Mouse (Mus musculus): ENCODE measurements around the gene Sumo3. TPM values are rescaled to one million over a fixed set of nuclear protein-coding genes. Genes with fewer than 3 reads are reported as not detected.

Sumo3 gene
- polyA plus RNA-seq, 1 experiment from 2014 or later = 345 TPM

DNA sequence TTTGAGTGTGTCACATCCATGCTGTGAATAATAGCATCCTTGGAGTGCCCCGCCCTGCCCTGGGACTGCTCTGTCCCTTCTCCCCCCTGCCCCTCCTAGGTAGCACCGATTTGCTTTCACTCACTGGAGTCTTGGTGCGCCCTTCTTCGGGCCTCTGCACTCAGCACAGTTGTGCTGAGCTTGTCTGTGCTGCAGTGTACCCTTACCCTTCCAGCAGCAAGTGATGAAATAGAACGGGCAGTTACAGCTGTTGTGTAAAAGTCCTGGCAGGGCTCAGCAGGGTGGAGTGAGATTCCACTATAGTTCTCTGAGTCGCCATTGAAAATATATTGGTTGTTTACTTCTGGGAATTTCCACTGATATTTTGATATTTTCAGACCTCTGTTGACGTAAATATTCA, 20.1 kb downstream of the Sumo3 start:
- H3K36me3 ChIP-seq = peaks cover 10% of the 10 kb centered on the region; the same call in 1 of the 2 replicates
- H3K4me1 ChIP-seq (replicated peaks) = peaks cover 20% of the 10 kb centered on the region
- 83% methylated on average over 7 of the region's 7 CpGs for WGBS
- H3K4me3 ChIP-seq (replicated peaks) = no peak overlapping the region
- H3K9ac ChIP-seq (replicated peaks) = 0 out of 2 replicates have a peak overlapping the region, but pooled peaks have one; percentile 18
- no peaks in the 10 kb centered on the region for H3K9me3 ChIP-seq
- H3K27me3 ChIP-seq = no peaks in the 10 kb centered on the region
- no peak overlapping the region for H3K4me2 ChIP-seq
- ATAC-seq (ENCODE audit: insufficient number of reproducible peaks, insufficient read depth, low FRiP score, low TSS enrichment, low read depth) = no peak
- no peak overlapping the region for H3K27ac ChIP-seq

DNA sequence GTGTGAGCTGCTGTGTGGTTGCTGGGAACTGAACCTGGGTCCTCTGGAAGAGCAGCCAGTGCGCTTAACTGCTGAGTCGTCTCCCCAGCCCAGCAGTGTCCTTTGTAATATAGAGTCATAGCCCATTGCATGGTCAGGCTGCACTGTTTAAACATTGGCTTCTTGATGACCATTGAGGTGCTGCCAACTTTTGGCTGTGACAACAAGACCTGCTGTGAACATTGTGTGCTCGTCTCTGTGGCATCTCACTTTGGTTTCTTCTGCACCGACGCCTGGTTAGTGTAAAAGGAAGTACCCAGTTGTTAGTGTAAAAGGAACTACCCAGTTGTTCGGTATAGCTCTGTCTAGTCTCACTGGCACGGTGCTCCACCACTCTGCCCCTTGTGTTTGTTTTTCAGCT, 20.7 kb downstream of the Sumo3 start:
- WGBS = 82% methylated on average over 7 of the region's 7 CpGs
- no peak overlapping the region for H3K4me2 ChIP-seq
- no peak for ATAC-seq (ENCODE audit: insufficient number of reproducible peaks, insufficient read depth, low FRiP score, low TSS enrichment, low read depth)
- H3K9ac ChIP-seq (replicated peaks) = no peak overlapping the region
- no peaks in the 10 kb centered on the region for H3K9me3 ChIP-seq
- no peak overlapping the region for H3K4me3 ChIP-seq (replicated peaks)
- H3K27ac ChIP-seq = no peak overlapping the region
- peaks cover 20% of the 10 kb centered on the region for H3K4me1 ChIP-seq (replicated peaks)
- peaks cover 16% of the 10 kb centered on the region for H3K36me3 ChIP-seq
- no peaks in the 10 kb centered on the region for H3K27me3 ChIP-seq

DNA sequence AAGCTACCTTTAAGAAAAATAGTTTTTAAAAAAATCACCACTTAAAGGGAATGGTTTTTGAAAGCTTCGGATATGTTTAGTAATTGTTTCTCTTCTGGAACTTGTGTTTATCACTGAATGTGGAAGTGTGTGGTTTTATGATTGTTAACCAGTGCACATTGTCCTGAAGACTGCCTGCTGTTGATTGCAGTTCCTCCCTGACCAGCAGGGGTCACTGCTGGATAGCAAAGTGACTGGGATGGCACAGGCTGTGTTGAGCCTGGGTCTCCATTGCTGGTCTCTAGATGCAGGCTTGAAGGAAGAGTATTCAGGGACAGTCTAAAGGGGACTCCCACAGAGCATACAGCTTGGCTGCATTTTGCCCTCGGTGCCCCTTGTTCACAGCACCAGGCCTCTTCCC, 21.6 kb downstream of the Sumo3 start:
- Histone ChIP-seq H3K27me3 (no peaks in the 10 kb centered on the region), H3K36me3 (peaks cover 23% of the 10 kb centered on the region), H3K4me2 (no peak overlapping the region), H3K4me1 (replicated peaks) (peaks cover 20% of the 10 kb centered on the region), H3K9ac (replicated peaks) (no peak overlapping the region), H3K4me3 (replicated peaks) (no peak overlapping the region), H3K9me3 (no peaks in the 10 kb centered on the region), H3K27ac (no peak overlapping the region)
- WGBS = 54% methylated on average over 2 of the region's 2 CpGs
- ATAC-seq (ENCODE audit: insufficient number of reproducible peaks, insufficient read depth, low FRiP score, low TSS enrichment, low read depth) = no peak

DNA sequence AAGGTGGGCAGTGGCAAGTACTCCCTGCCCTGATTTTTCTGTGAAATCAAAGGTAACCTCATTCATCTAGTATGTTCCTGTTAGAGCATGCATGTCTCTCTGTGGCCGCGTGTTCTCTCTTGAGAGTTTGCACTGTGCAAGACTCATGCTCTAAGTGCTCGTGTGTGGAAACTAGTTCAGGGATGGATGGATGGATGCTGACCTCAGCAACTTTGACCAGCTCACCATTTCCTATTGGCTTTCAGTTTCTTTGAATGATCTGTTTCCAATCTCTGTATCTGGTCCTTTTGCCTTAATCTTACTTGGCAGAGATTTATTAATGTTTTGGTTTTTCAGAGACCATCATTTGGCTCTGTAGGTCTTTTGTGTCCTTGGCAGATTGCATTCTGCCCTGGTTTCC, 23.3 kb downstream of the Sumo3 start:
- Histone ChIP-seq H3K36me3 (peaks cover 40% of the 10 kb centered on the region), H3K4me3 (replicated peaks) (no peak overlapping the region), H3K9me3 (no peaks in the 10 kb centered on the region), H3K4me2 (no peak overlapping the region), H3K9ac (replicated peaks) (no peak overlapping the region), H3K4me1 (replicated peaks) (0 out of 2 replicates have a peak, but pooled peaks cover 7% of the 10 kb centered on the region), H3K27ac (no peak overlapping the region), H3K27me3 (no peaks in the 10 kb centered on the region)
- no peak for ATAC-seq (ENCODE audit: insufficient number of reproducible peaks, insufficient read depth, low FRiP score, low TSS enrichment, low read depth)
- WGBS = 83% methylated on average over 3 of the region's 3 CpGs

DNA sequence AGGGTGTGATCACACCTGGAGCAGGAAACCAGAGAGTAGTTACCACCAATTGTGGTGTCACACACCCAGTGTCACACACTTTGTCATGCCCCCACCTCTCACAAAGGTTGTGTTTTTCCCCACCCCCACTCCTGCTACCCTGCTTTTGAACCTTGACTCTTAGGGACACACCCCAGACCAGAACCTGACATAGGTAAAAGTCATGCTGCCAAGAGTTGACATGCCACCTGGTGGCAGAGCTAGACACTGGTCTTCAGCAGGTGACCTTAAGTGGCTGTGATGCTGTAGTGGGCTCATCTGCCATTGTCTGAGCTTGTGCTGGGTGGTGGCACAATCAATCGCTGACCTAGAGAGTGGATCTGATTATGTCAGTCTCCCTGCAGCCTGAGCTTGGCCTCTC, 24.1 kb downstream of the Sumo3 start:
- 96% methylated on average over 1 of the region's 1 CpGs for WGBS
- Histone ChIP-seq H3K36me3 (peaks cover 47% of the 10 kb centered on the region), H3K27me3 (no peaks in the 10 kb centered on the region), H3K27ac (no peak overlapping the region), H3K4me1 (replicated peaks) (0 out of 2 replicates have a peak, but pooled peaks cover under 1% of the 10 kb centered on the region), H3K9me3 (no peaks in the 10 kb centered on the region), H3K9ac (replicated peaks) (no peak overlapping the region), H3K4me2 (no peak overlapping the region), H3K4me3 (replicated peaks) (no peak overlapping the region)
- ATAC-seq (ENCODE audit: insufficient number of reproducible peaks, insufficient read depth, low FRiP score, low TSS enrichment, low read depth) = no peak

DNA sequence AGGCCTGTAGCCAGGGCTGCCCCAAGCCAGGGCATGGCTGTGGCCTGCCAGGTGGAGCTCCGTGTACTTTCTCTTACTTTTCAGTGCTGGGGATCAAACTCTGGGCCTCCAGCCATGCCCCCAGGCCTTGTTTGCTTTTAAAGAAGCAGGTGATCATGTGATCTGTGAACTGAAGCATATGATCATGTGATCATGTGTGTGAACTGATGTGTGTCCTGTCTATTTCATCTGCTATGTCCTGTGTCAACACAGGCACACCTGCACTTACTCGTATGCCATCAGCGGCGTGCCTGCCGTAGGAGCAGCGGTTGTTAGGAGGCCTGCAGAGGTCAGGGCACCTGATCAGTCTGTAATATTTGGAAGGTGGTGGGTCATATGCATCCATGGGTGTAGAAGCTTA, 28.1 kb downstream of the Sumo3 start:
- WGBS = 90% methylated on average over 6 of the region's 6 CpGs
- Histone ChIP-seq H3K9me3 (no peaks in the 10 kb centered on the region), H3K36me3 (peaks cover 73% of the 10 kb centered on the region), H3K4me2 (no peak overlapping the region), H3K4me3 (replicated peaks) (no peak overlapping the region), H3K27ac (no peak overlapping the region), H3K9ac (replicated peaks) (no peak overlapping the region), H3K4me1 (replicated peaks) (no peaks in the 10 kb centered on the region), H3K27me3 (no peaks in the 10 kb centered on the region)
- ATAC-seq (ENCODE audit: insufficient number of reproducible peaks, insufficient read depth, low FRiP score, low TSS enrichment, low read depth) = no peak

DNA sequence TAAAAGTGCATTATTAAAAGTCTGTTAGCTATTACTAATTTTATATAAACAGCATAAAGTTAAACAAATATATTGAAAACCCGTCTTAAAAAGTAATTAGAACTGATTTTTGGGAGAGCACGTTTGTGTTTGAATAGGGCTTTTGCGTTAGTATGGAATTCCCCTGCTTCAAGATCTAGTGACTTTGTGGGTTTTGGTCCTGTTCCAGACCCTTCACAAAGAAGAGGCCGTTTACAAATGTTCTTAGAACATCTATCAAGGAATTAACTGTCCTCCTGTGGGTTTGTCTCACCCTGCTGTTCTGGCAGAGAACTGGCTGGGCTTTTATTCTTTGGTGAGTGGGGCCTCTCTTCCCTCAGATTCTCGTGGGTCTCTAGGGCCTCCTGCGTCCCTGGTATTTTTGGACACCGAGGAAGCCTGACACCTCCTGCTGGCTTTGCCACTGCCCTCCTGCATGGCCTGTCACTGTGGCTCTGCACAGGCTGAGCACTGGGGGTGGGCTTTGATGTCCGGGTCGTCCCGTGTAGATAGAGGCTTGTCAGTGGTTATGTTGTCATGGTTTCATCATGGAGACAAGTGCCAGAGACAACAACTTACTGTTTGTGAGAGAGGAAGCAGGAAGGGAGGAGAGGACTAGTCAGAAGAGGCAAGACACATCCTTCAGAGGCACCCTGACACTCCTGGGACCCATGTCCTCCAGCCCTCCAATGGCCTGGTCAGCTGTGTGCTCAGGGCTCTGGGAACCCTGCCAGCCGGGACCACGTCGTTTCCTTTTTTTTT, 28.7 kb downstream of the Sumo3 start:
- Histone ChIP-seq H3K4me1 (replicated peaks) (no peaks in the 10 kb centered on the region), H3K27ac (no peak overlapping the region), H3K36me3 (peaks cover 74% of the 10 kb centered on the region), H3K27me3 (no peaks in the 10 kb centered on the region), H3K9me3 (no peaks in the 10 kb centered on the region), H3K4me2 (no peak overlapping the region), H3K9ac (replicated peaks) (no peak overlapping the region), H3K4me3 (replicated peaks) (no peak overlapping the region)
- ATAC-seq (ENCODE audit: insufficient number of reproducible peaks, insufficient read depth, low FRiP score, low TSS enrichment, low read depth) = no peak
- WGBS = 88% methylated on average over 13 of the region's 13 CpGs

DNA sequence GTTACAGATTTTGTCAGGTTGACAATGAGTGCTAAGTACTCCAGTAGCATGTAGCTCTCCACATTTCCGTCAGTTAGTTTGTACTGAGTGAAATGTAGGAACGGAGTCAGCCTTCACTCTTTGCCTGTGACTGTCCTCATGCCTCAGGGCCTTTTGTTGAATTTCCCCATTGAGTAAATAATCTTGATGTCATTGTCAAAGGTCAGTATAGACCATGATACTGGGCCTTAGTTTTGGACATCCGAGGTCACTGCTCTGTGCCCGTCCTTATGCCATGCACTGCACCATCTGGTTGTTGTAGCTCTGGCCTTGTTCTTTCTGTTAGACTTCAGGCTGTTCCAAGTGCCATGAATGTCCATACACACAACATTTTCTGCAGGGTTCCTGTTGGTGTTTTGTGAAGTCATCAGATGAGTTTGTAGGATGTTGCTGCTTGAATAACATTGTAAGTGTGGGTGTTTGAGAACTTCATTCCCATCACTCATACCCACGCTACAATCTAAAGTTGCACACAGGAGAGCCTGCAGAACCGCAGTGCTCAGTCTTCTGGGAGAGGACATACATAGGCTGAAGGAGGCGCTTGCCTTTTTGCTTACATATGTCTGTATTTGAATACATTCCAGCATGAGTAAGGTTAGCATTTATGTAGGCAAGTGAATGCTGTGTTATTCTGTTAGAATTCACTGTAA, 30.5 kb downstream of the Sumo3 start:
- ATAC-seq (ENCODE audit: insufficient number of reproducible peaks, insufficient read depth, low FRiP score, low TSS enrichment, low read depth) = no peak
- Histone ChIP-seq H3K9ac (replicated peaks) (no peak overlapping the region), H3K4me3 (replicated peaks) (no peak overlapping the region), H3K4me2 (no peak overlapping the region), H3K4me1 (replicated peaks) (no peaks in the 10 kb centered on the region), H3K27me3 (no peaks in the 10 kb centered on the region), H3K27ac (no peak overlapping the region), H3K9me3 (no peaks in the 10 kb centered on the region), H3K36me3 (peaks cover 82% of the 10 kb centered on the region)
- WGBS = 91% methylated on average over 7 of the region's 7 CpGs

DNA sequence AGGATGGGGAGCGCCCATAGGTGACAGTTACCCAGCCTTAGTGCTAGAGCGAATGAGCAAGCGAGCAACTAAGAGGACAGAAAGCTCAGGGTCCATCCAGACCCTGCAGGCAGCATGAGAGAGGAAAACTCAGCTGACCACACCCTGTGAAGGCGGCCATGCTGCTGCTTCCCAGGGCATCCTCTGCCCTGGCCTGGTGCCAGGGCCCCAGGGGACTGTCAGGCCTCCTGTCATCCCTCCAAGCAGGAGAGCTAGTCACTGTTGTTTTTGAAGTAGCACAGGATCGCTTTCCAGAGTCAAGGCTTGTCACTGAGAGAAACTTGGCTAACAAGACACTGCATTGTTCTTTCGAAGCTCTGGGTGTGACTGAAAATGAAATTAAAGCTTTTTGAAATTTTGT, 33.1 kb downstream of the Sumo3 start:
- no peaks in the 10 kb centered on the region for H3K27me3 ChIP-seq
- no peak overlapping the region for H3K27ac ChIP-seq
- H3K4me3 ChIP-seq (replicated peaks) = no peak overlapping the region
- no peak for ATAC-seq (ENCODE audit: insufficient number of reproducible peaks, insufficient read depth, low FRiP score, low TSS enrichment, low read depth)
- WGBS = 92% methylated on average over 6 of the region's 6 CpGs
- peaks cover 83% of the 10 kb centered on the region for H3K36me3 ChIP-seq
- H3K9me3 ChIP-seq = no peaks in the 10 kb centered on the region
- no peak overlapping the region for H3K4me2 ChIP-seq
- no peak overlapping the region for H3K9ac ChIP-seq (replicated peaks)
- no peaks in the 10 kb centered on the region for H3K4me1 ChIP-seq (replicated peaks)

DNA sequence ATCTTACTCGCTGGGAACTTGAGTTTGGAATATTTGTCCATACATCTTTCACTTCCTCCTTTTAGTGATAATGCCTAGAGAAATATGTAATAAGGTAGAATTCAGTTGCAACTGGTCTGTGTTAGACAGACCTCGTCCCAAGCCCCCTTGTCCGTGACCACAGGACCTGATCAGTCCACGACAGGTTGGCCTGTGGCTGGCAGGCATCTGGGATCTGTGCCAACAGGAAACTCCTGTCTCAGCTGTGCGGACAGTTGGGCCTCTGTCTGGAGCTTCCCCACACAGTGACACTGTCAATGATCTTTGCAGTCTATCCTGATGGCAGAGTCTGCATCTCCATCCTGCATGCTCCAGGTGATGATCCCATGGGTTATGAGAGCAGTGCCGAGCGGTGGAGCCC, 37.3 kb downstream of the Sumo3 start:
- Histone ChIP-seq H3K9me3 (no peaks in the 10 kb centered on the region), H3K9ac (replicated peaks) (no peak overlapping the region), H3K4me1 (replicated peaks) (no peaks in the 10 kb centered on the region), H3K36me3 (peaks cover 77% of the 10 kb centered on the region), H3K27me3 (no peaks in the 10 kb centered on the region), H3K4me2 (no peak overlapping the region), H3K4me3 (replicated peaks) (no peak overlapping the region), H3K27ac (no peak overlapping the region)
- no peak for ATAC-seq (ENCODE audit: insufficient number of reproducible peaks, insufficient read depth, low FRiP score, low TSS enrichment, low read depth)
- WGBS = 91% methylated on average over 7 of the region's 7 CpGs

DNA sequence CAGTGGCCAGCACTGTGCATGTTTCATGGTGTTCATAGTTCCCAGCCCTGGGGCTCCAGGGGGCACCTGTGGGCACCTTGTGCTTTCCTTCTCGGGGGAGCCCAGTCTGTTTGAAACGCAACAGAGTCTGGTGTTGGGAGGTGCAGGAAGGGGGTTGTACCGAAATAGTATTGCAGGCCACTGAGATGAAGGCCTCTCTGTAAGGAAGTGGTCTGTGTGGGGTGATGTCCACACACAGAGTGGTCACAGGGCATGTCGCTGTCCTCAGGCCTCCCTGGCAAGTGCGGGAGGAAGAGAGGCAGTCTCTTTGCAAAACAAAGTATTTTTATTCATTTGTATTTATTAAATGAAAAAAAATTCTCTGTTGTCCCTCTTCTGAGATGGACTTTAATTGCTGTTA, 39.7 kb downstream of the Sumo3 start:
- H3K4me1 ChIP-seq (replicated peaks) = no peaks in the 10 kb centered on the region
- no peak overlapping the region for H3K9ac ChIP-seq (replicated peaks)
- no peak overlapping the region for H3K4me2 ChIP-seq
- H3K27ac ChIP-seq = no peak overlapping the region
- H3K27me3 ChIP-seq = no peaks in the 10 kb centered on the region
- no peaks in the 10 kb centered on the region for H3K9me3 ChIP-seq
- no peak for ATAC-seq (ENCODE audit: insufficient number of reproducible peaks, insufficient read depth, low FRiP score, low TSS enrichment, low read depth)
- WGBS = 95% methylated on average over 5 of the region's 5 CpGs
- no peak overlapping the region for H3K4me3 ChIP-seq (replicated peaks)
- peaks cover 65% of the 10 kb centered on the region for H3K36me3 ChIP-seq
